Mouse (Mus musculus) ES-Bruce4 (cell line): Measurements from ENCODE around the gene Olfr675.

ENCODE experiments used
- CTCF ChIP-seq: IDR thresholded peaks from one replicate; pipeline ENCODE4 v1.8.1; 2011; ENCODE audit warnings: low read depth, low read length
- POLR2A ChIP-seq: IDR thresholded peaks from one replicate; pipeline ENCODE4 v1.8.1; 2011; ENCODE audit warnings: low read length; ENCODE audit not compliant: insufficient read depth

DNA sequence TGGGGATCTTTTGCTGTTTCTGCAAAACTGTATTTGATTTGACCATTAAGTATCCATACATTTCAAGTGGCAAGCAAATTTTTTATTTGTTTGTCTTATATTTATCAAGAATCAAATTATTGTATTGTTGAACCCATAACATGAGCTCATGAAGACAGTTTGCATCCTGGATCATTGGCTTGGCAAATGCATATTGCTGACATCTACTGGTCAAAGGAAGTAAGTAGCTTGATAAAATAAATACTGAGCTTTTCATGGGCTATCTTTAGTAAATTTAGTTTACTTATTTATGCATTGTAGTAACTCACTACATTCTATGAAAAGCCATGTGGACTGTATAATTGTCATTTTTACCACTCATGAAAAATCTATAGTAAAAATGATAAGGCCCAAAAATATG lies 30.7 kb upstream of the Olfr675 start:
- TF ChIP-seq CTCF (no peak), POLR2A (no peak)
